Mouse (Mus musculus) heart, adult 2 months (tissue): ENCODE data around the gene Fyb.

Experiments used
- CTCF ChIP-seq: fragments of 200-600 bp; IDR thresholded peaks from 2 replicates; pipeline ENCODE4 v1.8.1; 2022; ENCODE audit warnings: antibody characterized with exemption, mild to moderate bottlenecking, moderate library complexity
- EP300 ChIP-seq: fragments of 200-500 bp; IDR thresholded peaks from 2 replicates; pipeline ENCODE4 v1.6.1; 2011; ENCODE audit warnings: low read depth, low read length, control low read depth; ENCODE audit not compliant: insufficient read depth
- POLR2A ChIP-seq: fragments of 200-500 bp; IDR thresholded peaks from 2 replicates; pipeline ENCODE4 v1.6.1; 2011; ENCODE audit warnings: mild to moderate bottlenecking, low read depth, low read length, control low read depth; ENCODE audit not compliant: insufficient read depth

DNA sequence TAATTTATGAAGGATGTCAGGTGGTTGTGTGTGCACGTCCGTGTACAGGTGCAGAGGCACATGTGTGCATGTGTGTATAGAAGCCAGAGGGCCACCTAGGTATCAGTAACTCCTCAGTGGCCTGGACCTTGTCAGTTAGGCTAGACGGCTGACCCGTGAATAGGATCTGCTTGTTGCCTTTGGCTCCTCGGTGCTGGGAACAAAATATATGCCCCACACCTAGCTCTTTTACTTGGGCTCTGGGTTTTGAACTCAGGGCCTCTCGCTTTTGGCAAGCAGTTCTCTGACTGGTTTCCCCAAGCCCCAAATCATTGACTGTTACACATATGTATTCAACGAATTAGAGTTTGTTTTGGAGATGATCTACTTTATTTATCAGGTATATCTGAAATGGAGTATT, 188.6 kb downstream of the Fyb start:
- TF ChIP-seq POLR2A (no peak), CTCF (no peak), EP300 (no peak)
